Mouse (Mus musculus): ENCODE data around the gene Pard6a. TPM values are rescaled to one million over a fixed set of nuclear protein-coding genes. Genes with fewer than 3 reads are reported as not detected.

The Pard6a gene
- polyA plus RNA-seq, 2 experiments from 2014 or later: 10.8 to 13.8 TPM

Other genes with a start within 250 kb of the Pard6a start
- gene Tppp3, start 229.6 kb upstream of the Pard6a start, polyA plus RNA-seq (2017; shearing (Covaris generic)): under 1 TPM; 0.50 to 0.60 TPM
- gene Zdhhc1, start 204.2 kb upstream of the Pard6a start, polyA plus RNA-seq (2017; shearing (Covaris generic)): under 1 TPM; 0.43 to 0.62 TPM
- not detected for gene Hsd11b2, start 182.4 kb upstream of the Pard6a start, polyA plus RNA-seq (2017; shearing (Covaris generic))
- gene Atp6v0d1, start 135.1 kb upstream of the Pard6a start, polyA plus RNA-seq (2017; shearing (Covaris generic)): 10 to 100 TPM; 40.7 to 42.8 TPM
- gene Ripor1, start 95.9 kb upstream of the Pard6a start, polyA plus RNA-seq (2017; shearing (Covaris generic)): 1 to 10 TPM; 6.7 to 7.9 TPM
- gene Ctcf, start 64.6 kb upstream of the Pard6a start, polyA plus RNA-seq (2017; shearing (Covaris generic)): 10 to 100 TPM; 51.3 to 61.4 TPM
- under 1 TPM in 1 of 2 experiments, not detected in 1; 0.87 TPM for gene Agrp, start 63.8 kb upstream of the Pard6a start, polyA plus RNA-seq (2017; shearing (Covaris generic))
- gene Carmil2, start 14.9 kb upstream of the Pard6a start, polyA plus RNA-seq (2017; shearing (Covaris generic)): 1 to 10 TPM; 6.0 to 7.9 TPM
- gene Acd, start within 50 bp of the Pard6a start, polyA plus RNA-seq (2017; shearing (Covaris generic)): 10 to 100 TPM; 50.0 to 57.3 TPM
- gene 4933405L10Rik, start 6.5 kb downstream of the Pard6a start, polyA plus RNA-seq (2017; shearing (Covaris generic)): not detected
- gene Enkd1, start 7.1 kb downstream of the Pard6a start, polyA plus RNA-seq (2017; shearing (Covaris generic)): 1 to 10 TPM; 1.4 to 3.8 TPM
- gene Gfod2, start 57.5 kb downstream of the Pard6a start, polyA plus RNA-seq (2017; shearing (Covaris generic)): 1 to 10 TPM; 1.8 to 4.3 TPM
- 1 to 10 TPM; 6.6 to 7.0 TPM for gene Ranbp10, start 126.2 kb downstream of the Pard6a start, polyA plus RNA-seq (2017; shearing (Covaris generic))
- gene Tsnaxip1, start 126.6 kb downstream of the Pard6a start, polyA plus RNA-seq (2017; shearing (Covaris generic)): not detected
- gene Cenpt, start 152.1 kb downstream of the Pard6a start, polyA plus RNA-seq (2017; shearing (Covaris generic)): 10 to 100 TPM; 16.1 to 18.6 TPM
- 1 to 10 TPM; 7.0 to 7.4 TPM for gene Thap11, start 154.0 kb downstream of the Pard6a start, polyA plus RNA-seq (2017; shearing (Covaris generic))
- 100 to 1,000 TPM in 1 of 2 experiments, 1 to 10 TPM in 1; 5.1 to 101 TPM for gene Nutf2, start 159.4 kb downstream of the Pard6a start, polyA plus RNA-seq (2017; shearing (Covaris generic))
- gene Edc4, start 179.7 kb downstream of the Pard6a start, polyA plus RNA-seq (2017; shearing (Covaris generic)): 10 to 100 TPM; 24.6 to 32.7 TPM
- gene Nrn1l, start 192.4 kb downstream of the Pard6a start, polyA plus RNA-seq (2017; shearing (Covaris generic)): 1 to 10 TPM in 1 of 2 experiments, not detected in 1; 1.3 TPM
- 10 to 100 TPM in 1 of 2 experiments, 1 to 10 TPM in 1; 8.1 to 11.3 TPM for gene Pskh1, start 199.3 kb downstream of the Pard6a start, polyA plus RNA-seq (2017; shearing (Covaris generic))
- 1 to 10 TPM; 3.2 to 3.3 TPM for gene Ctrl, start 232.7 kb downstream of the Pard6a start, polyA plus RNA-seq (2017; shearing (Covaris generic))
- 100 to 1,000 TPM; 368 to 402 TPM for gene Psmb10, start 237.3 kb downstream of the Pard6a start, polyA plus RNA-seq (2017; shearing (Covaris generic))
- gene Lcat, start 242.2 kb downstream of the Pard6a start, polyA plus RNA-seq (2017; shearing (Covaris generic)): under 1 TPM; 0.25 to 0.61 TPM

Measured in activated CD4-positive, CD25-positive, alpha-beta regulatory T cell, adult 4 months (primary cell).